Mouse (Mus musculus): Measurements from ENCODE around the gene Bmp6.

Gene Bmp6

GRCm38 (mm10) chr13:38545460-38545859 lies 200.6 kb downstream of the Bmp6 start:
- DNase-seq (ENCODE audit: low spot score): no peak

DNA sequence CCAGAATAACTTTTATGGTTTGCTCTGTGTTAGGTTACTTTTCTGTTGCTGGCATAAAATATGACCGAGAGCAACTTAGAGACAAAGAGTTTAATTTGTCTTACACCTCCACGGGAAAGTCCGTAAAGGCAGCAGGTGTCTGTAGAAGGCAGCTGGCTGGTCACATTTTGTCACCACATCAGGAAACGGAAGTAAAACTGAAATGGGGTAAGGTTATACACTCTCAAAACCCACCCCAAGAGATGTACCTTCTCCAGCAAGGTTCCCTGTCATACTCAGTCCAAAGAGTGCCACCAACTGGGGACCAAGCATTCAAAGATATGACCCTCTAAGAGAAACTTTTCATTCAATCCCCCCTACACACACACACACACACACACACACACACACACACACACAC lies 201.8 kb downstream of the Bmp6 start:
- no peak for DNase-seq (ENCODE audit: low spot score)

DNA sequence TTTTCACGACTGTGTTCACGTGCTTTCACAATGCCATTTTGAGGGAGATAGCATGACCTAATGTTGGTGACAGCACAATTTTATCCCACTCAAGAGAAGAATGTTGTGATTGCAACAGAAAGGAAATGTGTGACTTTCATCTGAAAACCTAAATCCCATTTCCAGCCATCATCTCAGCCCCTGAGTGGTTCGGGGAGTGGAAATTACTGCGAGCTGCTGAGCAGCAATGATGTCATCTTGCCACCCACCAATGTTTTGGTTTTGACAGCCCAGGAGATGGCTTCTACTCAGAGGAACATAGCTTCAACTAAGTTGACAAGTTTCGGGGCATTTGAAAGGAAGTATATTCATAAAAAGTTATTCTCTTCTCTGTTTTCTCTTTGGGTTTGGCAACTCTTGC lies 202.8 kb downstream of the Bmp6 start:
- DNase-seq (ENCODE audit: low spot score): no peak

- no peak for DNase-seq (ENCODE audit: low spot score)
These were observed 203.8 kb downstream of the Bmp6 start for GRCm38 (mm10) chr13:38548681-38549080.

All from layer of hippocampus, adult 9-10 months (tissue).